Mouse (Mus musculus): Measurements from ENCODE around the gene Ppp6r3.
"Not testable (repeated sequence)": the region's sequence is repeated elsewhere in the genome, so short reads cannot be mapped to it uniquely, and the experiment has no call there.

The Ppp6r3 gene

GRCm38 (mm10) chr19:3576451-3577264, 1.1 kb upstream of the Ppp6r3 start:
- in situ Hi-C loops (cut with MboI): no loop called here

- in situ Hi-C loops (cut with MboI): no loop called here
These were observed 295 bp downstream of the Ppp6r3 start for GRCm38 (mm10) chr19:3575276-3575631.

- in situ Hi-C loops (cut with MboI): no loop called here
These were observed 905 bp downstream of the Ppp6r3 start for GRCm38 (mm10) chr19:3574593-3575094.

GRCm38 (mm10) chr19:3564309-3564708, 11.2 kb downstream of the Ppp6r3 start:
- in situ Hi-C loops (cut with MboI): no loop called here

- in situ Hi-C loops (cut with MboI): no loop called here
These were observed 12.8 kb downstream of the Ppp6r3 start for GRCm38 (mm10) chr19:3562752-3563151.

GRCm38 (mm10) chr19:3562298-3562697, 13.3 kb downstream of the Ppp6r3 start:
- in situ Hi-C loops (cut with MboI): no loop called here

GRCm38 (mm10) chr19:3556169-3556827, 19.3 kb downstream of the Ppp6r3 start:
- in situ Hi-C loops (cut with MboI): no loop called here

GRCm38 (mm10) chr19:3554785-3555184, 20.8 kb downstream of the Ppp6r3 start:
- in situ Hi-C loops (cut with MboI): no loop called here

- in situ Hi-C loops (cut with MboI): no loop called here
These were observed 23.9 kb downstream of the Ppp6r3 start for GRCm38 (mm10) chr19:3551573-3552159.

- in situ Hi-C loops (cut with MboI): no loop called here
These were observed 25.4 kb downstream of the Ppp6r3 start for GRCm38 (mm10) chr19:3550101-3550500.

GRCm38 (mm10) chr19:3549263-3549662, 26.3 kb downstream of the Ppp6r3 start:
- in situ Hi-C loops (cut with MboI): no loop called here

- in situ Hi-C loops (cut with MboI): no loop called here
These were observed 27.2 kb downstream of the Ppp6r3 start for GRCm38 (mm10) chr19:3548311-3548710.

- in situ Hi-C loops (cut with MboI): no loop called here
These were observed 30.6 kb downstream of the Ppp6r3 start for GRCm38 (mm10) chr19:3544995-3545394.

- in situ Hi-C loops (cut with MboI): no loop called here
These were observed 33.0 kb downstream of the Ppp6r3 start for GRCm38 (mm10) chr19:3542591-3542990.

GRCm38 (mm10) chr19:3540997-3541396, 34.6 kb downstream of the Ppp6r3 start:
- in situ Hi-C loops (cut with MboI): no loop called here

- in situ Hi-C loops (cut with MboI): no loop called here
These were observed 35.3 kb downstream of the Ppp6r3 start for GRCm38 (mm10) chr19:3540254-3540653.

GRCm38 (mm10) chr19:3539456-3539855, 36.1 kb downstream of the Ppp6r3 start:
- in situ Hi-C loops (cut with MboI): no loop called here

- in situ Hi-C loops (cut with MboI): no loop called here
These were observed 37.9 kb downstream of the Ppp6r3 start for GRCm38 (mm10) chr19:3537658-3538057.

GRCm38 (mm10) chr19:3534945-3535344, 40.6 kb downstream of the Ppp6r3 start:
- in situ Hi-C loops (cut with MboI): no loop called here

- in situ Hi-C loops (cut with MboI): not testable (repeated sequence)
These were observed 42.1 kb downstream of the Ppp6r3 start for GRCm38 (mm10) chr19:3533266-3533966.

- in situ Hi-C loops (cut with MboI): no loop called here
These were observed 42.8 kb downstream of the Ppp6r3 start for GRCm38 (mm10) chr19:3532717-3533260.

- in situ Hi-C loops (cut with MboI): no loop called here
These were observed 45.8 kb downstream of the Ppp6r3 start for GRCm38 (mm10) chr19:3529781-3530180.
